Mouse (Mus musculus): ENCODE results near the gene Olfm1. TPM values are rescaled to one million over a fixed set of nuclear protein-coding genes. Genes with fewer than 3 reads are reported as not detected.

Gene Olfm1
- polyA plus RNA-seq, 1 experiment = 19.6 TPM

DNA sequence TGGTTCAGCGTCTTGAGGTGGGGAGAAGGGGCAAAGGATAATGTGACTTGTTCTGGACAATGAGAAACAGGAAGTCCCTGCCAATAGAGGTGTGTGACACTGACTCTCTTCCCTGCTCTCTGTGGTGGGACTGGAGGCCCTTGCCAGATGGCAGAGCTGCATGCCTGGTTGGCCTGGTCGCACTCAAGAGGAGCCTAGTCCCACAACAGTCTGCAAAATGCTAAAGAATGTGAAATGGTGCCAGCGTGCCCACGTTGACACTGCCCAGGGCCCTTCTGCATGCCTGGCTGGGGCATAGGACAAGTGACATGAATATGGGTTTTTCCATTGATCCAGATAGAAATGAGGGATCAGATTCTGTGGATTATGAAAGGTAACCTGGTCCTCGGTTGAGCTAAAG, 81.2 kb downstream of the Olfm1 start:
- Histone ChIP-seq H3K4me1 (ENCODE audit: control insufficient read depth, insufficient read depth, low read length) (no peaks in the 10 kb centered on the region), H3K4me3 (ENCODE audit: insufficient read depth, low read length) (no peak overlapping the region), H3K27ac (ENCODE audit: insufficient read depth, low read length) (no peak overlapping the region)
- TF ChIP-seq CTCF (IDR thresholded peaks at IDR 0.05; ENCODE audit: borderline replicate concordance, insufficient read depth, low read length) (no peak), POLR2A (IDR thresholded peaks at IDR 0.05; ENCODE audit: low read depth, low read length) (no peak)

DNA sequence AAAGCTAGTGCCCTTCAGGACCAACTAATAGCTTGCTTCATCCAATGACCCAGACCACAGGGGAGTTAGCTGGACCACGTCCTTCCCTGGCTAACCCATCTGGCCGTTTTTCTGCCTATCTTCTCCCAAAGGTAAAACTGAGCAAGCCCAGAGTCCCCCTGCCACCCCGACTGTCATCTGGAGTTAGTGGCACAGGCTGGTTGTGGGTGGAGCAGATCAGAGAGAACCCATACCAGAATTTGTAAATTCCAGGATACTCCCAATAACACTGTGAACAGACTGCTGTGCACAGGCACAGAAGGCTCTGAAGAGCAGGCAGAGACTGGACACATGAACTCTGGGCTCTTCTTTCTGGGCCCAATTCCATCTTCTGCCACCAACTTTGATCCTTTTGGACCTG, 82.6 kb downstream of the Olfm1 start:
- TF ChIP-seq POLR2A (IDR thresholded peaks at IDR 0.05; ENCODE audit: low read depth, low read length) (no peak), CTCF (IDR thresholded peaks at IDR 0.05; ENCODE audit: borderline replicate concordance, insufficient read depth, low read length) (no peak)
- H3K27ac ChIP-seq (ENCODE audit: insufficient read depth, low read length) = no peak overlapping the region
- H3K4me1 ChIP-seq (ENCODE audit: control insufficient read depth, insufficient read depth, low read length) = no peaks in the 10 kb centered on the region
- H3K4me3 ChIP-seq (ENCODE audit: insufficient read depth, low read length) = no peak overlapping the region

DNA sequence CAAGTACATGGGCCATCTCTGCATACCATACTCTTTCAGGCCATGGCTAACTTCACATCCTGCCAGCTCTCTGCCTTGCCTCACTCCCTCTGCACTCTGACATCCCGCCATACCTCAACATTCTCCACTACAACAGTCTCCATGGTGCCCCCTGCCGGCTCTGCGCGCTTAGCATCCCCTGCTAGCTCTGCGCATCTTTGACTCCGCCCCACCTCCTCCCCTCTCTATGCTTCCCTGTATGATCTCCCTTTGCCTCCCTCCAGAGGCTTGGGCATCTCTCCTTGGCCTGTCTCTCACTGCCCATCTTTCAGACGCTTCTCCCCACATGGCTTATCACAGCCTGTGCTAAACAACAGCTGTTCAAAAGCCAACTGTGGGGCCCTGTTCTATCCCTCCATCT, 85.4 kb downstream of the Olfm1 start:
- no peaks in the 10 kb centered on the region for H3K4me1 ChIP-seq (ENCODE audit: control insufficient read depth, insufficient read depth, low read length)
- no peak overlapping the region for H3K27ac ChIP-seq (ENCODE audit: insufficient read depth, low read length)
- TF ChIP-seq CTCF (IDR thresholded peaks at IDR 0.05; ENCODE audit: borderline replicate concordance, insufficient read depth, low read length) (peak; percentile 68; the same call in 1 of the 2 replicates), POLR2A (IDR thresholded peaks at IDR 0.05; ENCODE audit: low read depth, low read length) (no peak)
- H3K4me3 ChIP-seq (ENCODE audit: insufficient read depth, low read length) = no peak overlapping the region

DNA sequence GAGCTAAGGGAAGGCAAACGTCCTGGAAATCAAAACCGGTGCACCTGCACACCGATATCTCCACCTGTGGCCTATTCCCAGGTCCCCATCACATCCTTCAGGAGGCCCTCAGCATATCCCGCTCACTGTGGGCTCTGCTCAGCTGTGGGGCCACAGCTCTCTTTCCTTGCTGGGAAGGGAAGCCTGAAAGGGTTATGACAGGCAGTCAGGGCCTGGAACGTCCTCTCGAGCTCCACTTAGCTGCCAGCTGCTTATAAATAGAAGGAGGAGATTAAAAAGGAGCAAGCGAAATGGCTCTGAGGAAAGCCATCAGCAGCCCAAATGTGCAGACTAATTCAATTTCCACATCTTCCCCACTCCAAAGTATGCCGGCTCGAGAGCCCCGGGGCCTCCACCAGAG, 86.1 kb downstream of the Olfm1 start:
- TF ChIP-seq CTCF (IDR thresholded peaks at IDR 0.05; ENCODE audit: borderline replicate concordance, insufficient read depth, low read length) (no peak), POLR2A (IDR thresholded peaks at IDR 0.05; ENCODE audit: low read depth, low read length) (no peak)
- Histone ChIP-seq H3K4me1 (ENCODE audit: control insufficient read depth, insufficient read depth, low read length) (no peaks in the 10 kb centered on the region), H3K27ac (ENCODE audit: insufficient read depth, low read length) (no peak overlapping the region), H3K4me3 (ENCODE audit: insufficient read depth, low read length) (no peak overlapping the region)

Other genes starting within 250 kb of the Olfm1 start
- not detected in 2 replicates for gene Fcnb, start 108.1 kb upstream of the Olfm1 start, polyA plus RNA-seq (2011; ENCODE audit: insufficient read length, low read depth, missing spikeins)

Data from embryonic fibroblast, embryonic 13.5 days (primary cell).